Mouse (Mus musculus) forebrain, embryonic 14.5 days (tissue): ENCODE measurements around the gene Ets2. TPM values are rescaled to one million over a fixed set of nuclear protein-coding genes. Genes with fewer than 3 reads are reported as not detected.
"Not testable (repeated sequence)": the region's sequence is repeated elsewhere in the genome, so short reads cannot be mapped to it uniquely, and the experiment has no call there.

Experiments used
- ATAC-seq: fragments of 200-750 bp; cut with Nextera tagmentation; 2 replicates; pipeline ENCODE4 v1.8.0; 2017; ENCODE audit warnings: mild to moderate bottlenecking, moderate library complexity
- DNase-seq: peaks from one replicate; pipeline ENCODE4 v3.0.0-alpha.2; 2015; ENCODE audit warnings: low spot score
- H3K27ac ChIP-seq: fragments of 300-500 bp; sonication (generic); 2 replicates; pipeline ENCODE4 v1.5.1; 2014; ENCODE audit warnings: low read depth, mild to moderate bottlenecking, control low read depth, low read length, moderate library complexity
- H3K27me3 ChIP-seq: fragments of 300-500 bp; sonication (generic); replicated peaks from 2 replicates; pipeline ENCODE4 v1.6.1; 2014; ENCODE audit warnings: low read length, control low read depth, mixed read lengths; ENCODE audit not compliant: control insufficient read depth, insufficient read depth
- H3K36me3 ChIP-seq: fragments of 300-500 bp; sonication (generic); 2 replicates; pipeline ENCODE4 v1.6.1; 2014; ENCODE audit warnings: low read length, control low read depth; ENCODE audit not compliant: control insufficient read depth, insufficient read depth
- H3K4me1 ChIP-seq: fragments of 300-500 bp; sonication (generic); 2 replicates; pipeline ENCODE4 v1.6.1; 2014; ENCODE audit warnings: antibody characterized with exemption, low read length, control low read depth; ENCODE audit not compliant: control insufficient read depth, insufficient read depth
- H3K4me2 ChIP-seq: fragments of 300-500 bp; sonication (generic); 2 replicates; pipeline ENCODE4 v1.6.1; 2014; ENCODE audit warnings: mild to moderate bottlenecking, control low read depth, low read length
- H3K4me3 ChIP-seq: fragments of 300-500 bp; sonication (generic); 2 replicates; pipeline ENCODE4 v1.5.1; 2014; ENCODE audit warnings: low read depth, low read length, control low read depth
- H3K9ac ChIP-seq: fragments of 300-500 bp; sonication (generic); 2 replicates; pipeline ENCODE4 v1.6.1; 2014; ENCODE audit warnings: mild to moderate bottlenecking, low read length, control low read depth, moderate library complexity
- H3K9me3 ChIP-seq: fragments of 300-500 bp; sonication (generic); replicated peaks from 2 replicates; pipeline ENCODE4 v1.6.1; 2016; ENCODE audit warnings: low read length, control low read depth, mixed read lengths; ENCODE audit not compliant: control insufficient read depth
- WGBS: fragments of 180-500 bp; shearing (Covaris S2); extraction: QIAGEN DNeasy Blood & Tissue Kit; methylation state at CpG from one replicate; pipeline ENCODE4 v1.1.7; 2014; 5-methylcytosine and 5-hydroxymethylcytosine counted together
- polyA plus RNA-seq: library from polyadenylated mRNA; unstranded; fragments of >200 nt; fragmentation: Nextera tagmentation; extraction: Ambion mirVana; gene quantifications from 2 replicates; pipeline ENCODE4 v1.2.1, GENCODE M21; 2014

Ets2 gene
- polyA plus RNA-seq, 1 experiment from 2014 or later, result 10.2 TPM

DNA sequence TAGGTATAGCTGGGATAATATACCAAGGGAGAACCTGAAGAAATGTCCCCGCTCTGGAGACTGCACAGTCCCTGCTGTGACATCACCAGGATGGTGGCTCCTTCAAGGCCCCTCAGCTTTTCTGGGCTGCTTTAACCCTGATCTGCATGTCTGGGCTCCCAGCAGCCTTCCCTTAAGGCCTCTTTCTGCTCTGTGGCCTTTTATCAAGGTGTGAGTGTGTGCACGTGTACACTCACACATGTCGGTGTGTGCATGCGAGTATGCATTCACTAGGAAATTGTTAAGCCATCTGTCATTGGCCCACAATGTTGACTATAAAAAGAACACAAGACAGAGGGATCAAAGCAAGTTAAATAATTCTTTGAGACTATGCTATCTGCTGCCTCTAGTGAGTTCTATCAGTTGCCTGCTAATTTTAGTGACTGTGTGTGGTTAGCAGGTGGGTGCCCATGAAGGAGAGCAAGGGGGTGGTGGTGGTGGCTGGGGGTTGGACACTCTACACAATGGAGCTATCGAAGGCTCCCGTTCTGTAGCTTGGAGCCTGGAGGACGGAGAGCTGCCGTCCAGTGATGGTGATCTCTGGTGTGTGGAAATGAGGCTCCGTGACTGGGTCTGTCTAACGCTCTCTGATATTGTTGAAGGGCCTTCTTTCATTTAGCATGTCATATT lies 2.9 kb downstream of the Ets2 start:
- DNase-seq, result no peak

DNA sequence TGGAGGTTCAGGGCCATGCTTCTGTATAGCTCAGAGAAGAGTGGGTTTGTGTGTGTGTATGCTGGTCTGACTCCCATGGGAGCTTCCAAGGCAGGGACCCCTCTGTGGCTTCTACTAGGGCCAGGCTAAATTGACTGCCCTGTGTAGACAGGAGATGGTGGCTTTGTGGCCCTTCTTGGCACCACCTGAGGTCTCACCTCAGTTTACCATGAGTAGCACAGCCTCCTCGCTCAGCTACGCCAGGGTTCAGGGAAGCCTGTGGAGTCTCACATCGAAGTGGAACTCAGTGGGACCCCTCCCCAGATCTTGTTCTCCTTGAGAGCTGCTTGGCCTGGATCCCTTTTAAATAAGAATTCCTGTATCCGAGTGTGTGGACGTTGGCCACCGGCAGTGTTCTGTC lies 3.9 kb downstream of the Ets2 start:
- 94% methylated on average over 6 of the region's 6 CpGs for WGBS
- DNase-seq, result no peak
- no peaks in the 10 kb centered on the region for H3K4me1 ChIP-seq
- no peaks in the 10 kb centered on the region for H3K36me3 ChIP-seq
- no peak overlapping the region for H3K4me3 ChIP-seq
- H3K9ac ChIP-seq, result no peak overlapping the region
- peaks cover 3% of the 10 kb centered on the region; the same call in 1 of the 2 replicates for H3K27me3 ChIP-seq
- H3K4me2 ChIP-seq, result no peak overlapping the region
- H3K27ac ChIP-seq, result no peak overlapping the region
- ATAC-seq, result no peak
- no peaks in the 10 kb centered on the region for H3K9me3 ChIP-seq

More for the DNA sequence above, 2.9 kb downstream of the Ets2 start:
- peaks cover 3% of the 10 kb centered on the region; the same call in 1 of the 2 replicates for H3K27me3 ChIP-seq
- no peaks in the 10 kb centered on the region for H3K9me3 ChIP-seq
- H3K27ac ChIP-seq, result no peak overlapping the region
- WGBS, result 79% methylated on average over 10 of the region's 10 CpGs
- no peak for ATAC-seq
- H3K4me3 ChIP-seq, result no peak overlapping the region
- H3K9ac ChIP-seq, result no peak overlapping the region
- no peaks in the 10 kb centered on the region for H3K36me3 ChIP-seq
- H3K4me1 ChIP-seq, result no peaks in the 10 kb centered on the region
- peak overlapping the region; percentile 22; the same call in 1 of the 2 replicates for H3K4me2 ChIP-seq

DNA sequence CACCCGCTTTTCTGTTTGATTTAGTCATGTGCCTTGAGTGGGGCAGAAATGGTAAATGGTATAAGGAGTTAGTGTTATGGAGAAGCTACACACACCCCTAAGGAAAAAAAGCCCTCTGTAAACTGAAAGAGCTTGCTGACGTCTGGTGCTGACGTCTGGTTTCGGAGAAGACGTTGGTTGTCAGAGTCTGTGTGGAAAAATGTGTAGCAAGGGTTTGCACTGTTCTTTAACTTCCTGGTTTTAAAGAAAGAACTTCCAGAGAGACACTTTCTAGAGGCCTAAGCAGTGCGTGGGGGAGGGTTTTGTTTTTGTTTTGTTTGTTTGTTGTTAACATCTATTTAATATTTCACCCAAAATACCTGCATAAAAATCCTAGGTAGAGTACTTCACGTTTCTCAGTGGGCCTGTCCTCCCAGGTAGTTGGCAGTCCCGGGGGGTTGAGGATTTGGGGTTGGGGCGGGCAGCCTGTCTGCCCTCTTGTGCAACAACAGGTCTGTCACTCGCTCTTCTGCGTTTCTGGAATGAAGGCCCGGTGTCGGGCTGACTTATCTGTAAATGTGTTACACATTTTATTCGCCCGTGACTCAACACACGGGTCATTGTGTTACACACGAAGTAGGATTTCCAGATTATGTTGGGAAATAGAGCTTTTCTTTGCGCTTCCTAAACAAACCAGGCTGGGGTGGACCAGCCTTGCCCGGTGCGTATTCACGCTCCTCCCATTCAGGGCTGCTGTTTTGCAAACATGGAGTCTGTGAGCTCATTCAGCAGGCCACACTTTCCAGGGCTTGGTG lies 6.5 kb downstream of the Ets2 start:
- ATAC-seq (no peak), DNase-seq (no peak)
- Histone ChIP-seq H3K4me3 (no peak overlapping the region), H3K27ac (no peak overlapping the region), H3K4me1 (no peaks in the 10 kb centered on the region), H3K4me2 (no peak overlapping the region), H3K9ac (no peak overlapping the region), H3K36me3 (peaks cover 13% of the 10 kb centered on the region), H3K27me3 (no peaks in the 10 kb centered on the region), H3K9me3 (no peaks in the 10 kb centered on the region)
- 82% methylated on average over 21 of the region's 21 CpGs for WGBS

DNA sequence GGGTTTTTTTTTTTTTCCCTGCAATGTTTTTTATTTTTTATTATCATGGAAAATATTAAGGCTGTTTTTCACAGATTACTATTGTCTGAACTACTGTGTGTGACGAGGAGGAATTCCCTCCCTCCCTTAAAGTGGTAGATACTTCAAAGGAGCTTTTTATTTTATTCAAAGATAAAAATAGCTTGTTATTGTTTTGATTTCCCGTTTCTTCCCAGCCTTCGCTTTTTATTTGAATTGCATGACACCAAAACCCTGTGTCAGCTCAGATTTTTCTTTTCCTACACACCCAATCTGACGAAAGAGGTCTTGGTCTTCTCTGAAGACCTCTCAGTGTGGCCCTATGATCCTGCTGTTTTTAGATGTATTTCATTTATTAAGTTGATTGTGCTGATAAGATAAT lies 7.3 kb downstream of the Ets2 start:
- ATAC-seq, result no peak
- Histone ChIP-seq H3K27ac (no peak overlapping the region), H3K27me3 (no peaks in the 10 kb centered on the region), H3K36me3 (peaks cover 13% of the 10 kb centered on the region), H3K4me2 (no peak overlapping the region), H3K4me3 (no peak overlapping the region), H3K9ac (no peak overlapping the region), H3K9me3 (no peaks in the 10 kb centered on the region), H3K4me1 (no peaks in the 10 kb centered on the region)
- WGBS, result 76% methylated on average over 4 of the region's 4 CpGs
- no peak for DNase-seq

DNA sequence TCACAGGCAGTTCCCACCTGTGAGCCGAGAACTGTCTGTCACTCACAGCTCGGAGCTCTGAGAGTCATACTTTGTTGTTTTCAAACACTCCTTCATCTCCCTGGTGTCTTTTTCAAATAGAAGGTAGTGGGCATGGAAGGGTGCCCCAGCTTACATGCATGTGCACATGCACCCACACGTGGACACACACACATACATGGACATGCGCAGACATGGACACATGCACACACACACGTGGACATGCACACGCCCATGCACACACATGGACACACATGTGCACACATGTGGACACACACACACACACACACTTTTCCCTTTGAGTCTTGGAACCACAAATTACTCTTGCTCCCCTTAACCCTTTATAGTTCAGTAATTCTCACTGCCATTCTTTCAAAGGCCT lies 8.3 kb downstream of the Ets2 start:
- Histone ChIP-seq H3K4me3 (no peak overlapping the region), H3K9me3 (no peaks in the 10 kb centered on the region), H3K4me1 (no peaks in the 10 kb centered on the region), H3K27ac (no peak overlapping the region), H3K36me3 (peaks cover 21% of the 10 kb centered on the region), H3K9ac (no peak overlapping the region), H3K27me3 (no peaks in the 10 kb centered on the region), H3K4me2 (no peak overlapping the region)
- ATAC-seq, result no peak
- WGBS, result 94% methylated on average over 6 of the region's 6 CpGs
- no peak for DNase-seq

DNA sequence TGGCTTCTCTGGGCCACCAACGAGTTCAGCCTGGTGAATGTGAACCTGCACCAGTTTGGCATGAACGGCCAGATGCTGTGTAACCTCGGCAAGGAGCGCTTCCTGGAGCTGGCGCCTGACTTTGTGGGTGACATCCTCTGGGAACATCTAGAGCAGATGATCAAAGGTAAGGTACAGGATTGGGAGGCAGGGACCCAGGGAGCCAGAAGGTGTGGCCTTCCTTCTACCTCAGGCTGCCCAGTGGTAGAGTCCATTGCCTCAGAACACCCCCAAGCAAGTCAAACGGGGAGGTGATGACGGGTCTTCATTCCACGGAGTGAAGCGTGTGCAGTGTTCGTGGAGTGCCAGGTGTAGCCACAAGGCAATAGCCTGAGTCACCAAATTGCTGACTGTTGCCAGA lies 10.2 kb downstream of the Ets2 start:
- no peak overlapping the region for H3K4me2 ChIP-seq
- H3K27me3 ChIP-seq, result no peaks in the 10 kb centered on the region
- no peak overlapping the region for H3K27ac ChIP-seq
- H3K9me3 ChIP-seq, result no peaks in the 10 kb centered on the region
- no peak overlapping the region for H3K9ac ChIP-seq
- no peak for DNase-seq
- no peak overlapping the region for H3K4me3 ChIP-seq
- H3K36me3 ChIP-seq, result peaks cover 27% of the 10 kb centered on the region
- WGBS, result 91% methylated on average over 10 of the region's 10 CpGs
- no peaks in the 10 kb centered on the region for H3K4me1 ChIP-seq
- ATAC-seq, result no peak

DNA sequence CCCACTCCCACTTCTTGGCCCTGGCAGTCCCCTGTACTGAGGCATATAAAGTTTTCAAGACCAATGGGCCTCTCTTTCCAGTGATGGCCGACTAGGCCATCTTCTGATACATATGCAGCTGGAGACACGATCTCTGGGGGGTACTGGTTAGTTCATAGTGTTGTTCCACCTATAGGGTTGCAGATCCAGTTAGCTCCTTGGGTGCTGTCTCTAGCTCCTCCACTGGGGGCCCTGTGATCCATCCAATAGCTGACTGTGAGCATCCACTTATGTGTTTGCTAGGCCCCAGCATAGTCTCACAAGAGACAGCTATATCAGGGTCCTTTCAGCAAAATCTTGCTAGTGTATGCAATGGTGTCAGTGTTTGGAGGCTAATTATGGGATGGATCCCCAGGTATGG lies 11.2 kb downstream of the Ets2 start:
- H3K9ac ChIP-seq, H3K9me3 ChIP-seq, H3K4me2 ChIP-seq, H3K27me3 ChIP-seq, H3K4me3 ChIP-seq, H3K27ac ChIP-seq, DNase-seq, H3K4me1 ChIP-seq, ATAC-seq: not testable (repeated sequence)
- WGBS, result 84% methylated on average over 2 of the region's 2 CpGs
- H3K36me3 ChIP-seq, result peaks cover 34% of the 10 kb centered on the region

DNA sequence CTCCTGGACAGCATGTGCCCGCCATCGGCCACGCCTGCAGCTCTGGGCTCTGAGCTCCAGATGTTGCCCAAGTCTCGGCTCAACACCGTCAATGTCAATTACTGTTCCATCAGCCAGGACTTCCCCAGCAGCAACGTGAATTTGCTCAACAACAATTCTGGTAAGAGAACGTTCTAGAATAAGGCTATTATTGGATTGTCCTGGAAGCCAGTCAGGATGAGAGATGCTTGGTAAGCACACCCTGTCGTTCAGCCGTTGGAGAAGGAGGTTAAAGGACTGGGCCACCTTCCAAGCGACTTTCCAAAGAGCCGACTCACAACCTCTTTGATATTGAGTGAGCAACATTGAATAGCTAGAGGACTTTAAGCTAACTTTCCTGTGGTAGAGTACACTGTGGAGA lies 13.2 kb downstream of the Ets2 start:
- Histone ChIP-seq H3K4me2 (no peak overlapping the region), H3K36me3 (peaks cover 45% of the 10 kb centered on the region), H3K4me1 (no peaks in the 10 kb centered on the region), H3K4me3 (no peak overlapping the region), H3K9me3 (no peaks in the 10 kb centered on the region), H3K27me3 (no peaks in the 10 kb centered on the region), H3K9ac (no peak overlapping the region), H3K27ac (no peak overlapping the region)
- DNase-seq, result no peak
- 93% methylated on average over 11 of the region's 11 CpGs for WGBS
- ATAC-seq, result no peak

DNA sequence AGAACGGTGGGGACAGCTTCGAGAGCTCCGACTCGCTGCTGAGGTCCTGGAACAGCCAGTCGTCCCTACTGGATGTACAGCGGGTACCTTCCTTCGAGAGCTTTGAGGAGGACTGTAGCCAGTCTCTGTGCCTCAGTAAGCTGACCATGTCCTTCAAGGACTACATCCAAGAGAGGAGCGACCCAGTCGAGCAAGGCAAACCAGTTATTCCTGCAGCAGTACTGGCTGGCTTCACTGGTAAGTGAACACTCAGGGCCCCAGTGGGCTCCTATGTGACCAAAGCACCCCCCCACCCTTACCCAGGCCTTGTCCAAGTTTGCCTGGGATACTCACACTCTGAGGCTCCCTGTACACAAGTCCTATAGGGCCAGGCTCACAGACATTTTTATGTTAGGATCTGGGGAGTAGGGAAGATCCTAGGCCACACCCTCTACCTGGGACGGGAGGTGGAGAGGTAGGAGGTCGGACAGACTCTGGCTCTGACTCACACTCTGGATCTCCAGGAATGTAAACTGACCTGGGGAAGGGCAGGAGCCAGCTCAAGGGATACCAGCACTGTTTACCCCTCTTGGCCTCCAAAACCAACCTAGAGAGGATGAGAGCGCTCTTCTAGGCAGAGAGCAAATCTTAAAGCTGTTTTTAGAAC lies 14.3 kb downstream of the Ets2 start:
- H3K4me1 ChIP-seq, result no peaks in the 10 kb centered on the region
- WGBS, result 92% methylated on average over 12 of the region's 12 CpGs
- ATAC-seq, result no peak

More for the DNA sequence above, 14.3 kb downstream of the Ets2 start:
- Histone ChIP-seq H3K27me3 (no peaks in the 10 kb centered on the region), H3K9ac (no peak overlapping the region), H3K4me3 (no peak overlapping the region), H3K36me3 (peaks cover 56% of the 10 kb centered on the region), H3K4me2 (no peak overlapping the region), H3K9me3 (no peaks in the 10 kb centered on the region), H3K27ac (no peak overlapping the region)
- DNase-seq, result no peak
